Mouse (Mus musculus): ENCODE measurements around the gene Lefty1. TPM values are rescaled to one million over a fixed set of nuclear protein-coding genes. Genes with fewer than 3 reads are reported as not detected.
"Not testable (repeated sequence)": the region's sequence is repeated elsewhere in the genome, so short reads cannot be mapped to it uniquely, and the experiment has no call there.

Lefty1 gene
- polyA plus RNA-seq, 1 experiment from 2014 or later, result 3.5 TPM

GRCm38 (mm10) chr1:180931106-180931505 lies 3.7 kb upstream of the Lefty1 start:
- Histone ChIP-seq H3K9me3 (replicated peaks; ENCODE audit: control insufficient read depth, low read length) (no peaks in the 10 kb centered on the region), H3K27ac (ENCODE audit: low read length) (no peak overlapping the region), H3K36me3 (ENCODE audit: control insufficient read depth, insufficient read depth) (no peaks in the 10 kb centered on the region), H3K4me1 (ENCODE audit: control insufficient read depth, low read depth, low read length) (peaks cover 4% of the 10 kb centered on the region), H3K4me3 (ENCODE audit: low read depth, low read length) (no peak overlapping the region), H3K27me3 (ENCODE audit: control insufficient read depth, insufficient read depth, low read depth, low read length) (peaks cover 18% of the 10 kb centered on the region), H3K4me2 (ENCODE audit: low read depth, low read length) (no peak overlapping the region), H3K9ac (ENCODE audit: low read depth, low read length) (no peak overlapping the region)
- 74% methylated on average over 3 of the region's 3 CpGs for WGBS (ENCODE audit: insufficient replicate concordance)
- no peak for ATAC-seq (ENCODE audit: low read depth)

GRCm38 (mm10) chr1:180933659-180934058 lies 1.2 kb upstream of the Lefty1 start:
- H3K4me1 ChIP-seq (ENCODE audit: control insufficient read depth, low read depth, low read length), result peaks cover 19% of the 10 kb centered on the region
- H3K27me3 ChIP-seq (ENCODE audit: control insufficient read depth, insufficient read depth, low read depth, low read length), result peaks cover 18% of the 10 kb centered on the region
- no peak overlapping the region for H3K9ac ChIP-seq (ENCODE audit: low read depth, low read length)
- H3K4me3 ChIP-seq (ENCODE audit: low read depth, low read length), result no peak overlapping the region
- no peak overlapping the region for H3K4me2 ChIP-seq (ENCODE audit: low read depth, low read length)
- WGBS (ENCODE audit: insufficient replicate concordance), result 45% methylated on average over 6 of the region's 6 CpGs
- no peak overlapping the region for H3K27ac ChIP-seq (ENCODE audit: low read length)
- no peaks in the 10 kb centered on the region for H3K9me3 ChIP-seq (replicated peaks; ENCODE audit: control insufficient read depth, low read length)
- no peaks in the 10 kb centered on the region for H3K36me3 ChIP-seq (ENCODE audit: control insufficient read depth, insufficient read depth)
- ATAC-seq (ENCODE audit: low read depth), result no peak

- not testable (repeated sequence) for H3K9me3 ChIP-seq (replicated peaks; ENCODE audit: control insufficient read depth, low read length); H3K36me3 ChIP-seq (ENCODE audit: control insufficient read depth, insufficient read depth)
- peak overlapping the region; percentile 62 for H3K4me3 ChIP-seq (ENCODE audit: low read depth, low read length)
- WGBS (ENCODE audit: insufficient replicate concordance), result 1% methylated on average over 32 of the region's 41 CpGs
- peak overlapping the region; percentile 56 for H3K9ac ChIP-seq (ENCODE audit: low read depth, low read length)
- peaks cover 18% of the 10 kb centered on the region for H3K27me3 ChIP-seq (ENCODE audit: control insufficient read depth, insufficient read depth, low read depth, low read length)
- H3K4me2 ChIP-seq (ENCODE audit: low read depth, low read length), result peak overlapping the region; percentile 79
- peak; percentile 96 for ATAC-seq (ENCODE audit: low read depth)
- H3K4me1 ChIP-seq (ENCODE audit: control insufficient read depth, low read depth, low read length), result peaks cover 32% of the 10 kb centered on the region
- H3K27ac ChIP-seq (ENCODE audit: low read length), result peak overlapping the region; percentile 58
These were observed 2.0 kb downstream of the Lefty1 start for GRCm38 (mm10) chr1:180936610-180937398.

GRCm38 (mm10) chr1:180937631-180938030 lies 2.8 kb downstream of the Lefty1 start:
- peak overlapping the region; percentile 31; the same call in 1 of the 2 replicates for H3K9ac ChIP-seq (ENCODE audit: low read depth, low read length)
- not testable (repeated sequence) for H3K27ac ChIP-seq (ENCODE audit: low read length)
- peaks cover 36% of the 10 kb centered on the region for H3K4me1 ChIP-seq (ENCODE audit: control insufficient read depth, low read depth, low read length)

DNA sequence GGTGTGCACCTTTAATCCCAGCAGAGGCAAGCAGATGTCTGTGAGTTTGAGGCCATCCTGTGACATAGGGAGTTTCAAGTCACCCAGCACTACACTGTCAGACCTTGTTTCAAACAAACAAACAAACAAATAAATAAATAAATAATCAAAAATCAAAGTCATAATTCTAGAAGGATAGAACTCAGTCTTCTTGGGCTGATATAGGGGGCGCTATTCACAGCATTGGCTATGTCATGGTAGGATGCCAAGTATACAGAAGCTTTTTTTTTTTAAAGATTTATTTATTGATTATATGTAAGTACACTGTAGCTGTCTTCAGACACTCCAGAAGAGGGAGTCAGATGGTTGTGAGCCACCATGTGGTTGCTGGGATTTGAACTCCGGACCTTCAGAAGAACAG lies 4.0 kb downstream of the Lefty1 start:
- H3K4me3 ChIP-seq (ENCODE audit: low read depth, low read length); H3K4me2 ChIP-seq (ENCODE audit: low read depth, low read length); H3K9ac ChIP-seq (ENCODE audit: low read depth, low read length); ATAC-seq (ENCODE audit: low read depth); H3K9me3 ChIP-seq (replicated peaks; ENCODE audit: control insufficient read depth, low read length); H3K36me3 ChIP-seq (ENCODE audit: control insufficient read depth, insufficient read depth); H3K27ac ChIP-seq (ENCODE audit: low read length): not testable (repeated sequence)
- Histone ChIP-seq H3K27me3 (ENCODE audit: control insufficient read depth, insufficient read depth, low read depth, low read length) (peaks cover 14% of the 10 kb centered on the region), H3K4me1 (ENCODE audit: control insufficient read depth, low read depth, low read length) (peaks cover 48% of the 10 kb centered on the region)
- WGBS (ENCODE audit: insufficient replicate concordance), result 79% methylated on average over 2 of the region's 2 CpGs

More at GRCm38 (mm10) chr1:180937631-180938030, 2.8 kb downstream of the Lefty1 start:
- not testable (repeated sequence) for ATAC-seq (ENCODE audit: low read depth); H3K9me3 ChIP-seq (replicated peaks; ENCODE audit: control insufficient read depth, low read length); H3K36me3 ChIP-seq (ENCODE audit: control insufficient read depth, insufficient read depth)
- peaks cover 18% of the 10 kb centered on the region for H3K27me3 ChIP-seq (ENCODE audit: control insufficient read depth, insufficient read depth, low read depth, low read length)
- H3K4me3 ChIP-seq (ENCODE audit: low read depth, low read length), result peak overlapping the region; percentile 22; the same call in 1 of the 2 replicates
- 64% methylated on average over 13 of the region's 13 CpGs for WGBS (ENCODE audit: insufficient replicate concordance)
- peak overlapping the region; percentile 79 for H3K4me2 ChIP-seq (ENCODE audit: low read depth, low read length)

- Histone ChIP-seq H3K4me2 (ENCODE audit: low read depth, low read length) (peak overlapping the region; percentile 97), H3K4me1 (ENCODE audit: control insufficient read depth, low read depth, low read length) (peaks cover 66% of the 10 kb centered on the region), H3K27me3 (ENCODE audit: control insufficient read depth, insufficient read depth, low read depth, low read length) (peaks cover 2% of the 10 kb centered on the region), H3K36me3 (ENCODE audit: control insufficient read depth, insufficient read depth) (no peaks in the 10 kb centered on the region), H3K27ac (ENCODE audit: low read length) (peak overlapping the region; percentile 83; the same call in 1 of the 2 replicates), H3K9ac (ENCODE audit: low read depth, low read length) (peak overlapping the region; percentile 87), H3K4me3 (ENCODE audit: low read depth, low read length) (no peak overlapping the region), H3K9me3 (replicated peaks; ENCODE audit: control insufficient read depth, low read length) (no peaks in the 10 kb centered on the region)
- 65% methylated on average over 7 of the region's 7 CpGs for WGBS (ENCODE audit: insufficient replicate concordance)
- no peak for ATAC-seq (ENCODE audit: low read depth)
These were observed 6.1 kb downstream of the Lefty1 start for GRCm38 (mm10) chr1:180940776-180941460.

DNA sequence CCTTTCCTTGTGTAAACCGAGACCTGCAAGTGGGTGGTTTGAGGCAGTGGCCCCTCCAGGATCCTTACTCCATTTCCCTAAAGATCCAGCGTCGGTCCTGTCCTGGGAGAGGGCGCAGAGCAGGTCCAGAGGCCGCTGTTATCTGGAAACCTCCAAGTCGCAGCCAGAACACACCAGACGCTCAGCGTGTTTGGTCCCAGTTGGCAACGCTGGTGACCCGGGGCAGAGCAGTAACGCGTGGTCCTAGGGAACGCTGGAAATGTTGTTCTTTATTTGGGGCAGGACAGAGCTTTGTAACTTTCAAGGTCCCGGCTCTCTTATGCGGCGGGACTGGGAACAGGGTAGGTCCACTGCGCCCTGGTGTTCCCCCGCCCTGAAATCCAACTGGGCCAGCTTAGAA lies 6.9 kb downstream of the Lefty1 start:
- Histone ChIP-seq H3K4me3 (ENCODE audit: low read depth, low read length) (peak overlapping the region; percentile 88), H3K9me3 (replicated peaks; ENCODE audit: control insufficient read depth, low read length) (no peaks in the 10 kb centered on the region), H3K9ac (ENCODE audit: low read depth, low read length) (peak overlapping the region; percentile 87), H3K27ac (ENCODE audit: low read length) (peak overlapping the region; percentile 83), H3K4me2 (ENCODE audit: low read depth, low read length) (peak overlapping the region; percentile 97), H3K27me3 (ENCODE audit: control insufficient read depth, insufficient read depth, low read depth, low read length) (no peaks in the 10 kb centered on the region), H3K4me1 (ENCODE audit: control insufficient read depth, low read depth, low read length) (peaks cover 68% of the 10 kb centered on the region), H3K36me3 (ENCODE audit: control insufficient read depth, insufficient read depth) (peaks cover 2% of the 10 kb centered on the region; the same call in 1 of the 2 replicates)
- ATAC-seq (ENCODE audit: low read depth), result peak; percentile 5; the same call in 1 of the 2 replicates
- 5% methylated on average over 18 of the region's 18 CpGs for WGBS (ENCODE audit: insufficient replicate concordance)

GRCm38 (mm10) chr1:180942166-180943031 lies 7.6 kb downstream of the Lefty1 start, which contains the start of gene Tmem63a:
TSS of gene Tmem63a (plus strand) at chr1:180942344.
- under 1% methylated on average over 71 of the region's 73 CpGs for WGBS (ENCODE audit: insufficient replicate concordance)
- Histone ChIP-seq H3K27me3 (ENCODE audit: control insufficient read depth, insufficient read depth, low read depth, low read length) (no peaks in the 10 kb centered on the region), H3K9me3 (replicated peaks; ENCODE audit: control insufficient read depth, low read length) (no peaks in the 10 kb centered on the region), H3K4me3 (ENCODE audit: low read depth, low read length) (peak within 1 kb of the TSS; percentile 88), H3K4me2 (ENCODE audit: low read depth, low read length) (peak within 1 kb of the TSS; percentile 97), H3K36me3 (ENCODE audit: control insufficient read depth, insufficient read depth) (peaks cover 4% of the 10 kb centered on the region; the same call in 1 of the 2 replicates), H3K27ac (ENCODE audit: low read length) (peak within 1 kb of the TSS; percentile 83), H3K4me1 (ENCODE audit: control insufficient read depth, low read depth, low read length) (peaks cover 68% of the 10 kb centered on the region), H3K9ac (ENCODE audit: low read depth, low read length) (peak within 1 kb of the TSS; percentile 87)
- ATAC-seq (ENCODE audit: low read depth), result peak; percentile 61
